Comparison of ENCODE assay signal across 12 mouse cellular contexts in genomic region chr3:35141500-35142220, GRCm38 (mm10).
A peak's percentile ranks its signal among the peaks of the same experiment; 100 is the strongest.
DNase-seq lines count a peak whose midpoint lies in the region; ATAC-seq lines count a peak whose summit lies in the region.
"Had no signal": no experiment of that assay in that cellular context is flagged by ENCODE, and none has a peak within 500 bp of the region (broad histone marks: within the 10 kb centered on the region; RNA-seq: fewer than 3 reads in every experiment).

No protein-coding gene starts in this region.

- no peak for ATAC-seq in inflammation-experienced regulatory T-cells, adult 6 months

- WGBS in limb, embryonic 10.5 days = 81% methylated on average over 11 of the region's 11 CpGs

- H3K27ac ChIP-seq in limb, embryonic 10.5 days = no peak overlapping the region

- no peaks in the 10 kb centered on the region for H3K27me3 ChIP-seq in limb, embryonic 10.5 days (ENCODE audit: low read depth, poor library complexity, severe bottlenecking)

- H3K4me1 ChIP-seq in limb, embryonic 10.5 days = no peaks in the 10 kb centered on the region

- no peak overlapping the region for H3K4me3 ChIP-seq in limb, embryonic 10.5 days
- H3K4me3 ChIP-seq: erythroblast, embryonic 14.5 days had no signal

- peak; percentile 1 for DNase-seq in gastrocnemius, adult 18-20 months (ENCODE audit: low spot score)
- no peak for DNase-seq in gastrocnemius, adult 8-10 months (ENCODE audit: low spot score in 2 of 2)
- peak; percentile 3 for DNase-seq in lung, postnatal 36 days
- no peak for DNase-seq in lung, postnatal 25 days (ENCODE audit: low spot score)
- peak; percentile 40 for DNase-seq in cerebellum, adult 11-12 months
- DNase-seq in layer of hippocampus, postnatal 10 days (ENCODE audit: low spot score in 2 of 2) = peak; percentile 52
- no peak for DNase-seq in limb, embryonic 10.5 days (ENCODE audit: low spot score)
- DNase-seq: gastrocnemius, postnatal 36 days; kidney, postnatal 25 days; right cerebral cortex, postnatal 25 days had no signal

- no peaks in the 10 kb centered on the region for H3K36me3 ChIP-seq in limb, embryonic 10.5 days

- no peaks in the 10 kb centered on the region for H3K9me3 ChIP-seq in limb, embryonic 10.5 days (replicated peaks)

Comparison
In these comparisons a context has a peak if more than half of its experiments do, and no peak if none do; other contexts are left out.
1. DNase-seq: peak in gastrocnemius, adult 18-20 months (single experiment), lung, postnatal 36 days (single experiment), cerebellum, adult 11-12 months (single experiment) and layer of hippocampus, postnatal 10 days (2 of 2); none in gastrocnemius, adult 8-10 months (0 of 2), lung, postnatal 25 days (single experiment) and limb, embryonic 10.5 days (single experiment).